Mouse (Mus musculus) olfactory bulb, adult 2 months (tissue): ENCODE results near the gene Gpatch2.

Experiments
- CTCF ChIP-seq: fragments of 200-500 bp; IDR thresholded peaks from 2 replicates; pipeline ENCODE4 v1.5.1; 2012; ENCODE audit warnings: low read depth, mild to moderate bottlenecking, low read length, moderate library complexity; ENCODE audit not compliant: insufficient read depth
- POLR2A ChIP-seq: fragments of 200-500 bp; IDR thresholded peaks from 2 replicates; pipeline ENCODE4 v1.6.1; 2012; ENCODE audit warnings: mild to moderate bottlenecking, low read depth, low read length, moderate library complexity; ENCODE audit not compliant: insufficient read depth

DNA sequence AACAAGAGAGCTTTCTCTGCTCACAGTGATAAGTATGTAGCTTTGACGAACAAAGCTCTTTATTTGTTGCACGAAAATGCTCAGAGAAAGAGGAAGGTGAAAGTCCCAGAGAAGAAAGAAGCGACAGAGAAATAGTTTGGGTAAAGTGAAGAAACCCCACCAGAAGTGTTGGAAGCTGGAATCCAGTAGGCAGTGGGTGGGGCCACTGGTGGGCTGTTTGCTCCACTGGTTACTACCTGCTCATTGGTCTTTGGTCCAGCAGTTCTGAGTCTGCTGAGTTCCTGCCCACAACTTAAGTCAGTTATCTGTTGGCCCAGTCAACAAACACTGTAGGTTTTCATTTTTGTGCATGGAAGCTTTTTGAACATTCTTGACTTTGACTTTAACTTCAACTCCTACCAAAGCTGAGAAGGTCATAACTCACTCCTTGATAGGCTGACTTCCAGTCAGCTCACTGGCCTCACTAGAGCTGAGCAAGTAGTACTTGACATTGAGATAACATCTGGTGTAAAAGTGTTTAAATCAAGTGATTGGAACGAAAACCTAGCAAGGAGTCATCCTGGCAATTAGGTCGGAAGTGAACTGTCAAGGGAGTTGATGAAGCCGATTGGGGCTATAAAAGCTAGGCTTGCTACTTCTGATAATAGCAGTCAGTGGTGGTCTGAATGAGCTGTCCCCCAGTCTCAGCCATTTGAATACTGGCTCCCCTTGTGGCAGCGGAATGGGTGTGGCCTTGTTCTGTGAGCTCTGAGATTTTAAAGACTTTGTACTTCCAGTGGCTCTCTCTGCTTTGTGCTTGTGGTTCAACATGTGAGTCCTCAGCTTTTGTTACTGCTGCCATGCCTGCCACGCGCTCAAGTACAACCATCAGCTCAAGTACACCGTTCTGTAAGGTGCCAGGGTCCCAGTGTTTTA is 76.4 kb downstream of the Gpatch2 start:
- TF ChIP-seq CTCF (no peak), POLR2A (no peak)
